Mouse (Mus musculus) megakaryocyte-erythroid progenitor cell, adult 5-6 weeks (primary cell): ENCODE measurements around the gene Ppp1r3d. TPM values are rescaled to one million over a fixed set of nuclear protein-coding genes. Genes with fewer than 3 reads are reported as not detected.
A peak's percentile ranks its signal among the peaks of the same experiment; 100 is the strongest.

Source experiments
- ATAC-seq: replicated peaks from 2 replicates; pipeline ENCODE4 v1.8.0; 2016; ENCODE audit warnings: mild to moderate bottlenecking, inconsistent platforms; ENCODE audit not compliant: severe bottlenecking, poor library complexity, low FRiP score, low TSS enrichment
- total RNA-seq, 2 experiments: library from RNA; stranded (forward) in 1 of 2; stranded (reverse) in 1 of 2; fragments of 200-1000, 215-1000 nt in 1 of 2; fragments of >200 nt in 1 of 2; fragmentation: Nextera tagmentation in 1 of 2; gene quantifications; 2 replicates each; pipeline ENCODE4 v1.2.3; 2014 to 2017

The Ppp1r3d gene
- 0.49 TPM in 1 of 2 replicates, not detected in the other for total RNA-seq (2014; fragmentation: Nextera tagmentation)
- 0.14 and 1.8 TPM in 2 replicates for total RNA-seq (2017)

GRCm38 (mm10) chr2:178414261-178415149, at the start of gene Ppp1r3d, which contains the start of gene Fam217b:
Gene Ppp1r3d, minus strand, starts transcription at chr2:178414472.
Gene Fam217b, plus strand, starts transcription at chr2:178414524.
- peak; percentile 34 for ATAC-seq

DNA sequence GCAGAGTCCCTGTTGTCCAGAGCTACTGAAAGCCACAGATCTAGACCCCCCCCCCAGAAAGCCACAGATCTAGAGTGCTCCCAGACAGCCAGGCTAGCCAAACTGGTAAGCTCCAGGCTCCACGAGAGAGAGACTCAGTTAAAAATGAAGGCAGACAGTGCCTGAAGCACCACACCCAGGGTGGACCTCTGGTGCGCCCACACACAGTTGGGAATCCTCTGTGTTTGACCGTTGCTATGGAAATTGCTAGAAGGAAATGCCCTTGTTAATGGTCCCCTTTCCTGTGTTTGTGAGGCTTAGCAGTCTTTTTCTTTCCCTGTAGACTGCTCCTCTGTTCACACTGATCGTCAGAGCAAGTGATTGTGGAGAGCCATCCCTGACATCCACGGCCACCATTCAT, 46.1 kb upstream of the Ppp1r3d start:
- ATAC-seq: no peak

GRCm38 (mm10) chr2:178457414-178457813, 43.1 kb upstream of the Ppp1r3d start:
- ATAC-seq: no peak

- no peak for ATAC-seq
These were observed 40.6 kb upstream of the Ppp1r3d start for GRCm38 (mm10) chr2:178454664-178455516.

DNA sequence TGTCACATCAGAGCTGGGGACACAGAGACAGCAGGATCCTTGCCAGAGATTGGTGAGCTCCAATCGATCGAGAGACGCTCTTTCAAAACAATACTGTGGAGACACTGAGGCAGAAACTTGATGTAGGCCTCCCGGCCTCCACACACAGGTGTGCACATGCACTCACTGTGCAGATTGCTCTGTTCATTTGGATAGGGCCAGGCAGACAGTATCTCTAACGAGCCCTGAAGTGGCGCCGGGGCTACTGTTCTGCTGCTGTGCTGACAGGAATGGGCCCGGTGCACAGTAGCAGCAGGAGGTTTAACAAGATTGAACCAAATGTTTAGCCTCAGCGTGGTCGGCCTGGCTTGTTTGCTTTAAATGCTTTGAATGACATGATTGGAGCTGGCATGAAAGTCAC, 36.7 kb upstream of the Ppp1r3d start:
- no peak for ATAC-seq

DNA sequence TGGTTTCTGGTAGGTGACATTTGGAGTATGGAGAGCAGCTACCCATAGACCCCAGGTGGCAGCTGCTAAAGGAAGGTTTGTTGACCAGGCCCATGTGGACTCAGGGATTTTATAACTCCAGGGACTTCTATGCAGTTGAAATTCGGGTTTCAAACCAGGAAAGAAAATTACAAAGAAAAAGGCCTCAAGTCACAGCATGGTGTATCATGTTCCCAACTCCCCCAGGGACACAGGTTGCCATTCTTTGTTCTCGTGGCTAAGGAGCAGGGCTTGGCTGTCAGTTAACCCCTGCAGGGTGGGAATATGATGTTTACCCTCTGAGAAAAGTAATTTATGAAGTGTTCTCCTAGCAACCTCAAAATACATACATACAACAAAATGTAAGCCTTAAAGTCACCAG, 36.0 kb upstream of the Ppp1r3d start:
- no peak for ATAC-seq

- ATAC-seq: no peak
These were observed 35.1 kb upstream of the Ppp1r3d start for GRCm38 (mm10) chr2:178449386-178449785.

GRCm38 (mm10) chr2:178437311-178437710, 23.0 kb upstream of the Ppp1r3d start:
- no peak for ATAC-seq

- no peak for ATAC-seq
These were observed 19.6 kb upstream of the Ppp1r3d start for GRCm38 (mm10) chr2:178433903-178434302.

GRCm38 (mm10) chr2:178433495-178433894, 19.2 kb upstream of the Ppp1r3d start:
- ATAC-seq: no peak

GRCm38 (mm10) chr2:178430231-178430630, 16.0 kb upstream of the Ppp1r3d start, which contains the start of gene Cdh26:
Gene Cdh26, plus strand, starts transcription at chr2:178430531.
- no peak for ATAC-seq

GRCm38 (mm10) chr2:178429426-178429825, 15.2 kb upstream of the Ppp1r3d start:
- no peak for ATAC-seq

- ATAC-seq: no peak
These were observed 14.4 kb upstream of the Ppp1r3d start for GRCm38 (mm10) chr2:178428676-178429075.

- ATAC-seq: no peak
These were observed 13.9 kb upstream of the Ppp1r3d start for GRCm38 (mm10) chr2:178428183-178428582.

GRCm38 (mm10) chr2:178427181-178427580, 12.9 kb upstream of the Ppp1r3d start:
- no peak for ATAC-seq

DNA sequence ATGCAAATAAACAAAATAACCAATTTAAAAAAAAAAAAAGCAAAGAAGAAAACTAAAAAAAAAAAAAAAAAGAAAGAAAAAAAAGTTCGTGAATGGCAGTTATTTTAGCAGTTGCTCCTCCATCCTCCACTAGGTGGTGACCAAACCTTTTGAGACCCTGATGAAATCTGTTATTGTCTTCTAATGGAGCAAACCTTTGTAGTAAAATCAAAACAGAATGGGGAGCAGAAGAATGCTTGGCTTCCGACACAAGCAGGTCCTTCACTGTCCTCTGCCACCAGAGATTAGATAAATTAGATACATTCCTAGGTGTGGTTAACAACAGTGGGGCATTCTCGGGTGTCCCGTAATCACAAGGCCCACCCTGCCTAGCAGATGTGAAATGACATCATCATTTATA, 12.0 kb upstream of the Ppp1r3d start:
- no peak for ATAC-seq

- no peak for ATAC-seq
These were observed 9.0 kb upstream of the Ppp1r3d start for GRCm38 (mm10) chr2:178423223-178423622.

DNA sequence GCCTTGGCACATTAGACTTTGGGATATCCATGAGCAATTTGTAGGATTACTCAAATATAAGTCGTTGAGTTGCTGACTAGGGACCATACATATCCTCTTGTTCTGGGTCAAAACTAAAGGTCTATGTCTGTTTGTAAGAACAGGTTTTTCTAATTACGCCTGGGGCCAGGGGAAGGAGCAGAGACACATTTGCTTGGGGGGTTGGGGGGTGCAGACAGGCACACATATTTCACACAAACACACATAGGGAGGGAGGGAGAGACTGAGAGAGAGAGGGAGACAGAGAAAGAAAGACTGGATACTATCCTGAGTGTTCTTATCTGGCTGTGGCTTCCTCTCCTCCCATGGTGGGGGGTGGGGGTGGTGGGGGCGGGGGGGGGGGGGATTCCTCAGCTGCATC, 7.9 kb upstream of the Ppp1r3d start:
- ATAC-seq: no peak

- ATAC-seq: no peak
These were observed 7.3 kb upstream of the Ppp1r3d start for GRCm38 (mm10) chr2:178421603-178422002.

DNA sequence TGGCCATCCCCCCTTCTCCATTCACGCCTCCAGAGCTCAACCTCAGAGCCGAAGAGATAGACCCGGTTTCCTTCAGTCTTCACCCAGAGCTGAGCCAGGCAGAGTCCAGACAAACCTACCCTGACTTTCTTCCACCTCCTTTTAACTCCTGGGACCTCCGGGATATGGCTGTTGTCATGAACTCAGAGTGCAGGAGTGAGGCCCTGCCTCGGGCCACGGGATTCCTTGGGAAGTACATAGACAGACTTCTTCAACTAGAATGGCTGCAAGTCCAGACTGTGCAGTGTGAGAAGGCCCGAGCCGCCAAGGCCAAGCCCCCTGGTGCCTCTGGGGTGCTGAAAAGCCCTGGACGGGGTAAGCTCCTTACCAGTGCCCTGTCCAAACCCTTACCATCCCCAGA, 6.3 kb upstream of the Ppp1r3d start:
- no peak for ATAC-seq
